Mouse (Mus musculus) heart, embryonic 11.5 days (tissue): Measurements from ENCODE around the gene Lrrc1. TPM values are rescaled to one million over a fixed set of nuclear protein-coding genes. Genes with fewer than 3 reads are reported as not detected.

Experiments used
- ATAC-seq: fragments of 200-750 bp; cut with Nextera tagmentation; replicated peaks from 2 replicates; pipeline ENCODE4 v1.8.0; 2017; ENCODE audit warnings: moderate library complexity; ENCODE audit not compliant: insufficient number of reproducible peaks, low FRiP score, low TSS enrichment
- H3K27ac ChIP-seq: fragments of 300-500 bp; sonication (generic); 2 replicates; pipeline ENCODE4 v1.5.1; 2014; ENCODE audit warnings: mild to moderate bottlenecking, low read depth, low read length
- H3K27me3 ChIP-seq: fragments of 300-500 bp; sonication (generic); 2 replicates; pipeline ENCODE4 v1.6.1; 2014; ENCODE audit warnings: mild to moderate bottlenecking, low read length, mixed read lengths; ENCODE audit not compliant: control insufficient read depth, insufficient read depth
- H3K36me3 ChIP-seq: fragments of 300-500 bp; sonication (generic); 2 replicates; pipeline ENCODE4 v1.6.1; 2014; ENCODE audit warnings: mild to moderate bottlenecking, low read length, moderate library complexity, mixed read lengths; ENCODE audit not compliant: control insufficient read depth, insufficient read depth
- H3K4me1 ChIP-seq: fragments of 300-500 bp; sonication (generic); 2 replicates; pipeline ENCODE4 v1.6.1; 2014; ENCODE audit warnings: low read length; ENCODE audit not compliant: control insufficient read depth, insufficient read depth
- H3K4me2 ChIP-seq: fragments of 300-500 bp; sonication (generic); 2 replicates; pipeline ENCODE4 v1.6.1; 2014; ENCODE audit warnings: mild to moderate bottlenecking, moderate library complexity
- H3K4me3 ChIP-seq: fragments of 300-500 bp; sonication (generic); 2 replicates; pipeline ENCODE4 v1.5.1; 2014; ENCODE audit warnings: low read depth, low read length
- H3K9ac ChIP-seq: fragments of 300-500 bp; sonication (generic); 2 replicates; pipeline ENCODE4 v1.6.1; 2014; ENCODE audit warnings: mild to moderate bottlenecking, low read depth, low read length, moderate library complexity
- H3K9me3 ChIP-seq: fragments of 300-500 bp; sonication (generic); replicated peaks from 2 replicates; pipeline ENCODE4 v1.6.1; 2016; ENCODE audit warnings: low read length; ENCODE audit not compliant: control insufficient read depth
- WGBS: fragments of 180-500 bp; shearing (Covaris S2); extraction: QIAGEN DNeasy Blood & Tissue Kit; methylation state at CpG from one replicate; pipeline ENCODE4 v1.1.7; 2014; ENCODE audit not compliant: insufficient replicate concordance; 5-methylcytosine and 5-hydroxymethylcytosine counted together
- polyA plus RNA-seq: library from polyadenylated mRNA; unstranded; fragments of >200 nt; fragmentation: Nextera tagmentation; extraction: Ambion mirVana; gene quantifications from 2 replicates; pipeline ENCODE4 v1.2.1, GENCODE M21; 2014

Gene Lrrc1
- polyA plus RNA-seq, 1 experiment from 2014 or later = 13.4 TPM

- Histone ChIP-seq H3K4me3 (no peak overlapping the region), H3K27ac (no peak overlapping the region), H3K27me3 (no peaks in the 10 kb centered on the region; the same call in 1 of the 2 replicates), H3K4me1 (peaks cover 14% of the 10 kb centered on the region), H3K36me3 (no peaks in the 10 kb centered on the region), H3K9ac (no peak overlapping the region), H3K9me3 (no peaks in the 10 kb centered on the region), H3K4me2 (no peak overlapping the region)
- no peak for ATAC-seq
- WGBS = 60% methylated on average over 9 of the region's 9 CpGs
Measured at GRCm38 (mm10) chr9:77419501-77420199, 125.0 kb downstream of the Lrrc1 start.

GRCm38 (mm10) chr9:77418800-77419199 is 125.9 kb downstream of the Lrrc1 start:
- ATAC-seq = no peak
- H3K4me2 ChIP-seq = no peak overlapping the region

GRCm38 (mm10) chr9:77416486-77416885 is 128.2 kb downstream of the Lrrc1 start:
- no peak for ATAC-seq
- peaks cover 22% of the 10 kb centered on the region for H3K4me1 ChIP-seq
- H3K36me3 ChIP-seq = no peaks in the 10 kb centered on the region
- H3K9ac ChIP-seq = no peak overlapping the region
- 87% methylated on average over 4 of the region's 4 CpGs for WGBS
- H3K9me3 ChIP-seq = no peaks in the 10 kb centered on the region
- no peaks in the 10 kb centered on the region for H3K27me3 ChIP-seq
- H3K4me3 ChIP-seq = no peak overlapping the region
- no peak overlapping the region for H3K4me2 ChIP-seq
- no peak overlapping the region for H3K27ac ChIP-seq

More at GRCm38 (mm10) chr9:77418800-77419199, 125.9 kb downstream of the Lrrc1 start:
- H3K27me3 ChIP-seq = no peaks in the 10 kb centered on the region; the same call in 1 of the 2 replicates
- peaks cover 20% of the 10 kb centered on the region for H3K4me1 ChIP-seq
- 54% methylated on average over 2 of the region's 2 CpGs for WGBS
- H3K4me3 ChIP-seq = no peak overlapping the region
- H3K27ac ChIP-seq = no peak overlapping the region; the same call in 1 of the 2 replicates
- H3K9ac ChIP-seq = no peak overlapping the region
- no peaks in the 10 kb centered on the region for H3K36me3 ChIP-seq
- H3K9me3 ChIP-seq = no peaks in the 10 kb centered on the region

- no peaks in the 10 kb centered on the region for H3K36me3 ChIP-seq
- H3K9me3 ChIP-seq = no peaks in the 10 kb centered on the region
- H3K27ac ChIP-seq = no peak overlapping the region
- H3K27me3 ChIP-seq = no peaks in the 10 kb centered on the region
- no peak overlapping the region for H3K4me2 ChIP-seq
- H3K4me3 ChIP-seq = no peak overlapping the region
- ATAC-seq = no peak
- H3K9ac ChIP-seq = no peak overlapping the region
- 92% methylated on average over 7 of the region's 7 CpGs for WGBS
- peaks cover 23% of the 10 kb centered on the region for H3K4me1 ChIP-seq
Measured at GRCm38 (mm10) chr9:77416002-77416401, 128.7 kb downstream of the Lrrc1 start.

GRCm38 (mm10) chr9:77411830-77412425 is 132.7 kb downstream of the Lrrc1 start:
- Histone ChIP-seq H3K27ac (no peak overlapping the region), H3K9me3 (no peaks in the 10 kb centered on the region), H3K9ac (no peak overlapping the region), H3K4me2 (no peak overlapping the region), H3K4me1 (peaks cover 15% of the 10 kb centered on the region), H3K4me3 (no peak overlapping the region), H3K27me3 (no peaks in the 10 kb centered on the region), H3K36me3 (no peaks in the 10 kb centered on the region)
- no peak for ATAC-seq
- WGBS = 78% methylated on average over 3 of the region's 3 CpGs

- Histone ChIP-seq H3K4me3 (no peak overlapping the region), H3K36me3 (no peaks in the 10 kb centered on the region), H3K4me2 (no peak overlapping the region), H3K9me3 (no peaks in the 10 kb centered on the region), H3K9ac (no peak overlapping the region), H3K27me3 (no peaks in the 10 kb centered on the region), H3K27ac (no peak overlapping the region), H3K4me1 (peaks cover 15% of the 10 kb centered on the region)
- 18% methylated on average over 4 of the region's 4 CpGs for WGBS
- ATAC-seq = no peak
Measured at GRCm38 (mm10) chr9:77410968-77411367, 133.7 kb downstream of the Lrrc1 start.

- no peak overlapping the region for H3K9ac ChIP-seq
- H3K36me3 ChIP-seq = no peaks in the 10 kb centered on the region
- H3K4me3 ChIP-seq = no peak overlapping the region
- no peak overlapping the region for H3K27ac ChIP-seq
- no peak overlapping the region for H3K4me2 ChIP-seq
- no peak for ATAC-seq
- no peaks in the 10 kb centered on the region for H3K9me3 ChIP-seq
- peaks cover 15% of the 10 kb centered on the region for H3K4me1 ChIP-seq
- no peaks in the 10 kb centered on the region for H3K27me3 ChIP-seq
- 64% methylated on average over 7 of the region's 7 CpGs for WGBS
Measured at GRCm38 (mm10) chr9:77410524-77410923, 134.1 kb downstream of the Lrrc1 start.

- Histone ChIP-seq H3K4me1 (peaks cover 8% of the 10 kb centered on the region; the same call in 1 of the 2 replicates), H3K4me2 (no peak overlapping the region), H3K36me3 (no peaks in the 10 kb centered on the region), H3K9ac (no peak overlapping the region), H3K27ac (no peak overlapping the region), H3K27me3 (no peaks in the 10 kb centered on the region), H3K9me3 (no peaks in the 10 kb centered on the region), H3K4me3 (no peak overlapping the region)
- ATAC-seq = no peak
- WGBS = 32% methylated on average over 6 of the region's 6 CpGs
Measured at GRCm38 (mm10) chr9:77408053-77408603, 136.5 kb downstream of the Lrrc1 start.
